Mouse (Mus musculus) heart, embryonic 15.5 days (tissue): ENCODE measurements at regions not wholly inside any gene's neighbourhood (a gene's known extent, or its start where the extent isn't known, plus 50 kb on each side); places are given as distances from the start of the nearest gene placed in this dataset.

Experiments
- ATAC-seq: fragments of 200-750 bp; cut with Nextera tagmentation; replicated peaks from 2 replicates; pipeline ENCODE4 v1.8.0; 2017; ENCODE audit warnings: low read depth, moderate TSS enrichment; ENCODE audit not compliant: insufficient number of reproducible peaks, insufficient read depth, low FRiP score
- H3K27ac ChIP-seq: fragments of 300-500 bp; sonication (generic); 2 replicates; pipeline ENCODE4 v1.5.1; 2015; ENCODE audit warnings: mild to moderate bottlenecking, inconsistent platforms
- H3K27me3 ChIP-seq: fragments of 300-500 bp; sonication (generic); 2 replicates; pipeline ENCODE4 v1.6.1; 2015; ENCODE audit warnings: inconsistent platforms
- H3K36me3 ChIP-seq: fragments of 300-500 bp; sonication (generic); 2 replicates; pipeline ENCODE4 v1.6.1; 2015; ENCODE audit warnings: mild to moderate bottlenecking, inconsistent platforms
- H3K4me1 ChIP-seq: fragments of 300-500 bp; sonication (generic); replicated peaks from 2 replicates; pipeline ENCODE4 v1.6.1; 2015; ENCODE audit warnings: inconsistent platforms
- H3K4me2 ChIP-seq: fragments of 300-500 bp; sonication (generic); 2 replicates; pipeline ENCODE4 v1.6.1; 2015; ENCODE audit warnings: inconsistent platforms, mild to moderate bottlenecking, moderate library complexity
- H3K4me3 ChIP-seq: fragments of 300-500 bp; sonication (generic); 2 replicates; pipeline ENCODE4 v1.5.1; 2015; ENCODE audit warnings: mild to moderate bottlenecking, inconsistent platforms
- H3K9ac ChIP-seq: fragments of 300-500 bp; sonication (generic); 2 replicates; pipeline ENCODE4 v1.6.1; 2015; ENCODE audit warnings: mild to moderate bottlenecking, inconsistent platforms
- H3K9me3 ChIP-seq: fragments of 300-500 bp; sonication (generic); replicated peaks from 2 replicates; pipeline ENCODE4 v1.6.1; 2016; ENCODE audit warnings: inconsistent platforms
- WGBS: fragments of 180-500 bp; shearing (Covaris S2); methylation state at CpG from one replicate; pipeline ENCODE4 v1.1.7; 2015; ENCODE audit warnings: mixed read lengths; 5-methylcytosine and 5-hydroxymethylcytosine counted together

- Histone ChIP-seq H3K9ac (no peak overlapping the region), H3K4me2 (no peak overlapping the region), H3K9me3 (no peaks in the 10 kb centered on the region), H3K4me3 (no peak overlapping the region), H3K27ac (no peak overlapping the region), H3K36me3 (no peaks in the 10 kb centered on the region), H3K4me1 (no peaks in the 10 kb centered on the region), H3K27me3 (no peaks in the 10 kb centered on the region)
- ATAC-seq: no peak
- 69% methylated on average over 2 of the region's 2 CpGs for WGBS
Measured at GRCm38 (mm10) chr4:26767896-26768295, 421.2 kb upstream of the Manea start.

GRCm38 (mm10) chr4:26766235-26767228, 419.8 kb upstream of the Manea start:
- no peaks in the 10 kb centered on the region for H3K27me3 ChIP-seq
- no peaks in the 10 kb centered on the region for H3K4me1 ChIP-seq
- no peaks in the 10 kb centered on the region for H3K9me3 ChIP-seq
- 68% methylated on average over 16 of the region's 16 CpGs for WGBS
- no peak overlapping the region for H3K4me3 ChIP-seq
- H3K4me2 ChIP-seq: no peak overlapping the region
- H3K9ac ChIP-seq: no peak overlapping the region
- no peaks in the 10 kb centered on the region for H3K36me3 ChIP-seq
- no peak overlapping the region for H3K27ac ChIP-seq
- no peak for ATAC-seq

- ATAC-seq: no peak
- no peaks in the 10 kb centered on the region for H3K9me3 ChIP-seq
- H3K4me1 ChIP-seq: no peaks in the 10 kb centered on the region
- no peak overlapping the region for H3K4me3 ChIP-seq
- no peak overlapping the region for H3K27ac ChIP-seq
- H3K9ac ChIP-seq: no peak overlapping the region
- no peaks in the 10 kb centered on the region for H3K36me3 ChIP-seq
- 74% methylated on average over 3 of the region's 3 CpGs for WGBS
- no peaks in the 10 kb centered on the region for H3K27me3 ChIP-seq
- H3K4me2 ChIP-seq: no peak overlapping the region
Measured at GRCm38 (mm10) chr4:26740815-26741214, 394.1 kb upstream of the Manea start.

DNA sequence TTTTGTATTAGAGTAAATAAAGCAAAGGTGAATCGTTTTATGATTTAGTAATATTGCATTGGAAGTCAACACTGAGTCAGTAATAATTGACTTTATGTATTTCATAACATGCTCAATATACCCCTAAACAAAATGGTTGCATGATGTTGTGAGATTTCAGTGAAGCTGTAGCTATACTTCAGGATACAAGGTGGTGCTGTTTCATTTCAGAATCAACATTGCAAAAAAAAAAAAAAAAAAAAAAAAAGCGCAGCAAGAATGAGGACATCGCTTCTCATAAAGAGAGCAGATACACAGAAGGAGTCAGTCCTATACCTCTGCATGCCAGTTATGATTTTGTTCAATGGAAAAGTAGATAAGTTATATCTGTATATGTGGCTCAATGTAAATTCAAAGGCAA, 389.7 kb upstream of the Manea start:
- H3K9ac ChIP-seq: no peak overlapping the region
- WGBS: 70% methylated on average over 3 of the region's 3 CpGs
- H3K9me3 ChIP-seq: no peaks in the 10 kb centered on the region
- no peak overlapping the region for H3K4me3 ChIP-seq
- H3K36me3 ChIP-seq: no peaks in the 10 kb centered on the region
- H3K4me1 ChIP-seq: no peaks in the 10 kb centered on the region
- H3K27ac ChIP-seq: no peak overlapping the region
- H3K4me2 ChIP-seq: no peak overlapping the region
- no peak for ATAC-seq
- H3K27me3 ChIP-seq: no peaks in the 10 kb centered on the region

GRCm38 (mm10) chr4:26714437-26714836, 367.7 kb upstream of the Manea start:
- H3K9me3 ChIP-seq: no peaks in the 10 kb centered on the region
- H3K27ac ChIP-seq: no peak overlapping the region
- no peak overlapping the region for H3K4me3 ChIP-seq
- WGBS: 68% methylated on average over 3 of the region's 3 CpGs
- H3K4me2 ChIP-seq: no peak overlapping the region
- no peak overlapping the region for H3K9ac ChIP-seq
- no peak for ATAC-seq
- no peaks in the 10 kb centered on the region for H3K36me3 ChIP-seq
- no peaks in the 10 kb centered on the region for H3K4me1 ChIP-seq
- no peaks in the 10 kb centered on the region for H3K27me3 ChIP-seq

- ATAC-seq: no peak
- H3K4me2 ChIP-seq: no peak overlapping the region
- H3K9ac ChIP-seq: no peak overlapping the region
- H3K4me3 ChIP-seq: no peak overlapping the region
- 55% methylated on average over 1 of the region's 1 CpGs for WGBS
- no peaks in the 10 kb centered on the region for H3K9me3 ChIP-seq
- no peaks in the 10 kb centered on the region for H3K36me3 ChIP-seq
- no peaks in the 10 kb centered on the region for H3K4me1 ChIP-seq
- no peaks in the 10 kb centered on the region for H3K27me3 ChIP-seq
- no peak overlapping the region for H3K27ac ChIP-seq
Measured at GRCm38 (mm10) chr4:26709964-26710363, 363.3 kb upstream of the Manea start.

DNA sequence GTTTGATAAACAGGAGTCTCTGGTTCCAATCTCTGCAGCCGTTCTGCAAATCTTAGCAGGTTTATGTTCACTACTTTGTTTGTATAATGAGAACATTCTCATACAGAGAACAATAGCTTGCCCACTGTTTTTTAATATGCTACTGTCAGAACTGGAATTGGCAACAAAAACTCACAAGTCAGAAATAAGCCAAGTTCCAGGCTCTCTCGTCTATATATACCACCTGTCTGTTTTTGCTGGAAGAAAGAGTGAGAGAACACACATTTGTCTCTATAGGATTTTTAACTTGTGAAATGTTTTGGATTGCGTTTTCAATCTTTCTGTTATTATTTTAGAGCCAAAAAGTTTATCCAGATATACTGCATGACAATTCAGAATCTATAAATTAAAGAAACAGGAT, 349.3 kb upstream of the Manea start:
- Histone ChIP-seq H3K27ac (no peak overlapping the region), H3K4me1 (no peaks in the 10 kb centered on the region), H3K9me3 (no peaks in the 10 kb centered on the region), H3K36me3 (no peaks in the 10 kb centered on the region), H3K4me3 (no peak overlapping the region), H3K27me3 (no peaks in the 10 kb centered on the region), H3K9ac (no peak overlapping the region), H3K4me2 (no peak overlapping the region)
- WGBS: 54% methylated on average over 3 of the region's 3 CpGs
- ATAC-seq: no peak
